Mouse (Mus musculus) olfactory bulb, adult 2 months (tissue): Measurements from ENCODE around the gene Ell.

ENCODE experiments used
- CTCF ChIP-seq: fragments of 200-500 bp; IDR thresholded peaks from 2 replicates; pipeline ENCODE4 v1.5.1; 2012; ENCODE audit warnings: low read depth, mild to moderate bottlenecking, low read length, moderate library complexity; ENCODE audit not compliant: insufficient read depth
- POLR2A ChIP-seq: fragments of 200-500 bp; IDR thresholded peaks from 2 replicates; pipeline ENCODE4 v1.6.1; 2012; ENCODE audit warnings: mild to moderate bottlenecking, low read depth, low read length, moderate library complexity; ENCODE audit not compliant: insufficient read depth

- TF ChIP-seq POLR2A (no peak), CTCF (no peak)
Measured at GRCm38 (mm10) chr8:70517940-70518643, 21.2 kb upstream of the Ell start.
